Mouse (Mus musculus) right cerebral cortex, postnatal 10 days (tissue): Measurements from ENCODE around the gene Fam193b.

Source experiments
- DNase-seq, 2 experiments: peaks; one replicate each; pipeline ENCODE4 v3.0.0; 2021; ENCODE audit warnings: low spot score in 2 of 2

Gene Fam193b

DNA sequence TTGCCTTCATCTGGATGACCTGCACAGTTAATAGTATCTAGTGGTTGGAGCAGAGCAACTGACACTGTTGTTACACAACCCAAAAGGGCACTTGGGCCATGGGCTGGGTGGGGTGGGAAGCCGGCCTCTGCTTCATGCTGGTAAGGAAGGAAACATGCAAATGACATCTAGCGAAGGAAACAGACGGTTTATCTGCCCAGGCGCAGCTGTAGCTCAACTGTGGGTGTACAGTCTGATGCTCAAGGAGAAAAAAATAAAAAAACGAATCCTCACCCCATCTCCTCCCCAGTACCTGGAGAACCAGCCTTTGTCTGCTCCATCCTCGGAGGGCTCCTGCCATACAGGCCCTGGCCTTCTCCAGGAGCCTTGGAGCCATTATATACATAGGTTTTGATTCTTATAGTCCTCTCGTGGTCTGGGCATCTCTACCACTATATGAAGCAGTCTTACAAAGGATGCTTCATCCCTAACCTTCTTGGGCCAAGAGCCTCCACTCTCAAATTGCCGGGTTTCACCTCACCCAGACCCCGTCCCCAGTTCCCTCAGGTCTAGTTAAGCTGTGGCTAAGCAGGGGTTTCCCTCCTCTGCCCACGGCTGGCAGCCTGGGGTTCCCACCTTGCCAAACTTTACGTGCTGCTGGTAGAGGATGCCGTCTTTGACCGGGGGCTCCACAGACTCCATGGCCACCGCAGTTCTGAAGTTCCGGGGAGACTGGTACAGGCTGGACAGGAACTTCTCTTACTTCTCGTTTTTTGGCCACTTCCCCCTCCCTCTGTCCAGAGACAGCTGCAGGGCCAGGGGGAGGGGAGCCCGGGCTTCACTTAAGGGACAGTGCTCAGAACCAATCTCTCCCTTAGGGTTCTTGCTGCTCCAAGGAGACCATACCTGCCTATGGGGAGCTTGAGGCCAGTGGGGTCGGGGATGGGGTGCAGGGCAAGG is 42.8 kb downstream of the Fam193b start:
- peak in 1 of 2 experiments; percentile 48 for DNase-seq

DNA sequence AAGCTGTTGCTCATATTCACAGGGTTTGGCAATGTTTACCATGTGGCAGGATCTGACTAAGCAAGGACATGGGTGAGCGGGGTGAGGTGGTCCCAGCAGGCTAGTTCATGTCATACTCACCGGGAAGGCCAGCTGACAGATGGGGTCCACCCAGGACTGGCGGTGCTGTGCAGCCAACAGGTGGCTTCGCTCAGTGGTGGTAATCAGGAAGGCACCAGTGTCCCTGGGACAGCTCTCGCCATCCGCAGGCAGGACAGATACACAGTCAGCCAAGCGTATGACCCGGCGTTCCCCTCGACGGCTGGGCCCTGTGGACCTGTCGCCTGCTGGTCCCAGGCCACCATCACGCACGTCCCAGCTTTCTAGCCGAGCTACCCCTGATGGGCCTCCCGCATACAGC is 43.7 kb downstream of the Fam193b start:
- DNase-seq, result no peak

DNA sequence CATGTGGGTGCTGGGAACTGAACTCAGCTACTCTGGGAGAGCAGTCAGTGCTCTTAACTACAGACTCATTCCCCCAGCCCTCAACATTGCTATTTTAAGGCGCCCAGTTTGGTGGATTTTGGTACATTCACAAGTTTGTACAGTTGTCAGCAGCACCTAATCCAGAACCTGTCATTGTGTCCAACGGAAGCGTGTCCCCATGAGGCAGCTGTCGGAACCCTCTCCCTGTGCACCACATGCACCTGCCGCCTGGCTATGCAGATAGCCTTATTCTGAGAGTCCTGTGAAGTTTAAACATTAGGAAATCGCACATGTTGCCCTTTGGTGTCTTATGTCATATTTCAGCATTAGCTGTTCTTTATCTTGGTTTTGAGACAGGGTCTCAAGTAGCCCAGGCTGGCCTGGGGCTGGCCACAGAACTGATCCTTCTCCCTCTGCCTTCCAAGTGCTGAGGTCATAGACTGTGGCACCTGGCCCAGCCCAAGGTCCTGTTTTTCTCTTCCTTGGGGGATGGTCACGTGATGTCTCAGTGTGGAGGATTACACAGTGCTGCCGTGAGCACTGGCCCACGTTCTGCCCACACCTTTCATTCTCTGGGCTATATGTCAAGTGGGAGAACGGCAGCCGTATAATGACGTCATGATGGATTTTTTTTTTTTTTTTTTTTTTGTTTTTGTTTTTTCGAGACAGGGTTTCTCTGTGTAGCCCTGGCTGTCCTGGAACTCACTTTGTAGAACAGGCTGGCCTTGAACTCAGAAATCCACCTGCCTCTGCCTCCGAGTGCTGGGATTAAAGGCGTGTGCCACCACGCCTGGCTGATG is 45.0 kb downstream of the Fam193b start:
- DNase-seq, result no peak

DNA sequence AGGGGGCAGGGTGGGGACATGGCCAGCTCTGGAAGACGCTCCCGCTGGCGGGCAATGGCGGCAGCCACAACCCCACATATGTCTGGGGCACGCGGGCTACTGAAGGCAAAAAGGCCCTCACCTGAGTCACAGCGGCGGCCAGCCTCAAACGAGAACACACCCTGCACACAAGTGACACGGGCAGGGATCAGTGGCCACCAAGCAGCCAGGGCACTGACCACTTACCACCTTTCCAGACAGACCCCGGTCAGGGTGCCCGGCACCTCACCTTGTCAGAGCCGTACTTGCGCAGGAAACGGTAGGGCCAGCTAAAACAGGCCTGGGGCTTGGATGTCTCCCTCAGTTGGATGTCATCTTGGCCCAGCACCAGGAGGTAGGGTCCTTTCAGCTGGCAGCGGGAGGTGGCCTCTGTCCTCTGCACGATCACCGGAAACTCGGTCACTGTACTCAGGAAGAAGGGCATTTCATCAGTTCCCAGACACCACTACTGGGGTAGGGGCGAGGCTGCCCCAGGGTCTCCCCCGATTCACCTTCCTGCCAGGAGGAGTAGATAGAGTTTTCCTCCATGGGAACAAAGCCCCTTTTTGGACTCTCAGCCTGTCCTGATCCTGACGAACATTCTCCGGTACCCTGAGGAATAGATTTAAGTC is 46.8 kb downstream of the Fam193b start:
- DNase-seq, result no peak

DNA sequence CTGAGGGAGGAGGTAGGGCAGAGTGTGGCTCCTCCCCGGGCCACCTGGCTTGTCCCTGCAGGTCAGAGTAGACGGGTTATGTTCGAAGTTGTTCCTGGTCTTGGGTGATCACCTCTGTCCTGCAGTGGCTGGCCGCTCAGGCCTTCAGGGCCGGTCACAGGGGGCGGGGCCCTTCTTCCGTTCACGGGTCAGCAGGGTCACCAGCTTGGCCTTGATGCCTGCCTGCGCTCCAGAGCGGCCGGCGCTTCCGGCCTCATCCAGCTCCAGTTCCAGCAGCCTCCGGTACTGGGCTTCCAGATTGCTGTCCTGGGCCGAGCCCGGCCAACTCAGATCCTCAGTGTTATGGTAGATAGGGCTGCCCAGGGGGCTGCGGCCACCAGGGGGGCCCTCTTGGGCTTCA is 47.6 kb downstream of the Fam193b start:
- DNase-seq, result no peak

DNA sequence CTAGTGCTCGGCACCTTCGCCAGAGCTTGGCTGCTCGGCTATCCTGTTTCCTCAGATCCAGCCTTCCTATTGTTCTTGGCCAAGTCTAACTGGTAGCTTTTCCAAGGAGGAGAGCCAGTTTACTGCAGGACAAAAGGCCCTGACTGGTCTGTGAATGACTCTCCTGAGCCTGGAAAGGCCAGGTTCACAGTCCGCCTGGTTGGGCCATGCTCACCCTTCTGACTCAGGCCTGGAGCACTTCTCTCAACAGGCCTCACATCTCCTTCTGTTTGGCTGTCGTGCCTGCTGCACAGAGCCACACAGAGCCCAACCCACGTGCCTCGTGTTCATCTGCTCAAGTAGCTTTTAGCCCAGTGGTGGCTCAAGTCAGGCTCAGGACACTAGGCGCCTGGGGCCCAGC is 48.2 kb downstream of the Fam193b start:
- DNase-seq, result no peak

DNA sequence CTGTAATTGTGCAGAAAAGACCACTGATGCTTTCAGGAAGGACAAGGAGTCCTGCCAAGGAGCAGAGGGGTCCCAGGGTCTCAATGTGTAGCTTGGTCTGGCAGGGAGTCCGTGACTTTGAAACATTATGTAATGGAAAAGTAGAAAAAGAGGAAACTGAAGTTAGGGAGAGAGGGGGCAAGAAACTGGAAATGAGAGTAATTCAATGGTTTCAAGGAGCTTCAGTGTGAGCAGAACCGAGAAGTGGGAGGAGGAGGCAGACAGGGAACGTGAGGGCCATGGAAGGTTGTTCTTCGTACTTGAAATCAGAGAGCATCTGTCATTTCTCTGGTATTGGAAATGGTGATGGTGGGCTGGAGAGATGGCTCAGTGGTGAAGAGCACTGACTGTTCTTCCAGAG is 51.3 kb downstream of the Fam193b start:
- DNase-seq, result no peak

DNA sequence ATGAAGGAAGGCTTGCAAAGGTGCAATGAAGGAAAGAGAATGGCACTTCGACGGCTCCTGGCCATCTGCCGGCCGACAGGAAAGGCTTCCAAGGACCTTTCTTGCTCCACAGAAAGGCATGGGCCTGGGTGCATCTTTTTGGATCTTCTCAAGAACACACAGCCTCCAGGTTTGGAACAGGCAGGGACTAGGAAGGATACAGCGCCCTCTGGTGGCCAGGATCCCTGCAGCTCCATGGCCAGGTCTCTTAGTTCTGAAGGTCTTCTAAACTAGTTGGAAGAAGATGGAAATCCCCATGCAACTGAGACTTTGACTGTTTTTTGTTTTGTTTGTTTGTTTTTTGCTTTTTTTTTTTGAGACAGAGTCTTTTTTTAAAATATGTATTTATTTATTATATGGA is 54.0 kb downstream of the Fam193b start:
- peak; percentile 90 to 92 for DNase-seq

DNA sequence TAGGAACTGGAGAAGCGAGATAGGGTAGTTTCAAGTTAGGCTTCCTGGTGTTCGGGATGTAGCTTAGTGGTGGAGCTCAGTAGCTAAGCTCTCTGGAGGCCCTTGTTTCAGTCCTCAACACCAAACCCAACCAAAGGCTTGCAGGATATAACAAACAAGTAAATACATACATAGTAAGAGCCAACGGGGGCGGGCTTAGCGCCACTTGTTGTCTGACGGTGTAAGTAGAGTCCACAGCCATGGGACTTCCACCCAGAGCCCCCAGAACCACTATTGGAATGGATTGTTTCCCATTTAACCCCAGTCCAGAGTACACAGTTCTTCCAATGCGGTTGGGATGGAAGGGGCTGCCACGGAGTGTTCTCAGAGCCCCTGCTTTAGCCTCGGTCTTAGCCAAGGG is 57.1 kb downstream of the Fam193b start:
- DNase-seq, result no peak

DNA sequence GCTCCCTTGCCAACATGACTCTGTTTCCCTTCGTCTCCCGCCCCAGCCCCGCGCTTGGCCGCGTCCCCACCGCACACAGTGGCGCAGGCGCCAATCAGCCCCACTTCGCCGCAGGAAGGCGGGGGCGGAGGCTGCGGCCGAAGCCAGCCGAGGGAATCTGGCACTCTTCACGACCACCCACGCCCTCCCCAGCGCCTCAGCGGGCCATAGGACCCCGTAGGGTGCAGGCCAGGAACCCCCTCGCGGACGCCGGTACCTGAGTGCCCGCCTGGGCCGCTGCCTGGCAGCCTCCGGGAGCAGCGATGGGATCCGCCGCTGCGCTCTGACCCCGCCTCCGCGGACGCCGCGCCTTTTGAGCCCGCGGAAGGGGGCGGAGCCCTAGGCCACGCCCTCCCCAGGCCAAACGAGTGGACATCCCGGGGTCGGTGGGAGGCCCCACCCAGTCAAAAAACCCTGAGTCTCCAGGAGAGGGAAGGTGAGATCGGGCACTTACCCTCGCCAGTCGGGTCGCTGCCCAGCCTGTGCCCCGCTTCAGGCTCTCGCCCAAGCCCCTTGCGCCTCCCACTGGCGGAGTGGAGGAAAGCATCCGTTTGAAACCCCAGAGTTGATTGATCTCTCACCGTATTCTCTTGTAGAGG is 57.7 kb downstream of the Fam193b start, which contains the start of gene Pdlim7:
Pdlim7 (minus strand) TSS at position 566 of the 638 bp plus-strand sequence.
- peak; percentile 87 for DNase-seq

DNA sequence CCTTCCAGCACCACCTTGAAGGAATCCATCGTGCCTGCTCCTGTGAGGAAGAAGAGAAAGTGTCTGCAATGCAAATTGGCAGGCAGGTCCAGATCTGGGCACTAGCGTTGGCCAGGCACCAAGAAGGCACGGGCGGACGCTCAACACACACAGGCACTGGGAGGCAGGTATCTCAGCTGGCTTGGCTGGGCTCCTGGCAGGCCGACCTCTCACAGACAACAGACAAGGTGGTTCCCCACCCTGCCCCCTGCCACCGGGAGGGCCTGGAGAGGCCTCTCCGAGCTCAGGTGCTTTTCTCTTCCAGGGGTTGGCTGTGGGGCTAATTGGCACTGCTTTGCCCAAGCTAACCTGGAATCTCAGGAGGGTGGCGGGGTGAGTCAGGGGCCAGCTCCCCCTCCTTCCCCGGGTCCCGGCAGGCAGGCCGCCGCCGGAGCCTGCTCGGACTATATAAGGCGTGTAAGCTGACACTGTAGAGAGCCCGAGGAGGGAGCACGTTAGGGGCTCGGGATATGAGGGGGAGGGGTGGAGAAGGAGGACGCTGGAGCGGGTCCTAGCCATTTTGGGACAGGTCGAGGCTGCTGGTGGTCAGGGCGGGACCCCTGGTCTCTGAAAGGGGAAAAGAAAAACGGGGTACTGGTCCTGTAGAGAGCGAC is 58.4 kb downstream of the Fam193b start:
- DNase-seq, result peak; percentile 59 to 62

DNA sequence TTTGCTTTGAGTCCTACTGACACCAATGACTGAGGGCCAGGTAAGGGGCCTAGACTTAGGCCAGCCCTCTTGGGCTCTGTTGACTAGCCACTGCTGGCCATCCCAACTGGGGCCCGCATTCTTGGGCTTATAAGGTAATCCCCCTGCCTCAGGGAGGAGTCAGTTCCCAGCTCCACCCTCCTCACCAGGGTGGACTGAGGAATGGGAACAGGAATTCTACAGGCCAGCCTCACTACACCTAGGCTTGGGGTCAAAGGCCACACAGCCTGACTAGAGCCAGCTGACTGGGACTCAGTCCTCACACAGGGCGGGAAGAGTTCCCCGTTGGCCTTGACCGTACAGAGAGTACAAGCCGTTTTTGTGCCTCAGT is 59.4 kb downstream of the Fam193b start:
- DNase-seq, result no peak

DNA sequence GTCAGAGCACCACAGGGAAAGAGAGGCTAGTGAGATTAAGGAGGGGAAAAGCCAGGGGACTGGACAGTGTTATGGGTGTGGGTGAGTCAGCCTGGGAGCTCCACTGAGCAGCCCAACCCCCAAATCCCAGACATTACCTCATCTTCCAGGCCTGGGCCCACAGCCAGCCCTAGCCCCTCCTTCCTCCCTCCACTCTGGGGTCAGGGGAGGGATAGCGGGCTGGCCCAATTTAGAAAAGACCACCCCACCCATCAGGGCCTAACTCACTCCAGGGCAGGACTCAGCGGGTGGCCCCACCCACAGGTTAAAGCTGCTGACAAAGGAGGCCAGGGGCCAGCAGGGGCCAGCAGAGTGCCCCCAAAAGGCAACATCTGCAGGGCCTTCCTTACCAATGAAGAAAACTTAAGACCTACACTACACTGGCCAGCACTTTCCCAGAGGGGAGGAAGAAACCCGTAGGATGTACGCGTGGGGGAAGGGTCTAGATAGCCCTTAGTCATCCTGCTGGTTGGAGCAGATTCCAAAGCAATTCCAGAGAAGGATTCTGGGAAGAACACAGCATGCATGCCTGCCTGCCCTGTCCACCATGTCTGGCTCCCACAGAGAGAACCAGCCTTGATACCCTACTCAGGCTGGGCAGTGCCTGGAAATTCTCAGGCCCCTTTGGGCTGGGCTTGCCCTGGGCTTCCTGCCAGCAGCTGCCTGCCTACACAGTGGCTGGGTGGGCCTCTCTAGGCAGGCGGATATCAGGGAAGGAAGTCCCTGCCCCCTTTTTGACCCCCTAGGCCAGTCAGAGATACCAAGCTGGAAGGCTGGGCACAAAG is 60.0 kb downstream of the Fam193b start:
- peak in 1 of 2 experiments; percentile 61 for DNase-seq

DNA sequence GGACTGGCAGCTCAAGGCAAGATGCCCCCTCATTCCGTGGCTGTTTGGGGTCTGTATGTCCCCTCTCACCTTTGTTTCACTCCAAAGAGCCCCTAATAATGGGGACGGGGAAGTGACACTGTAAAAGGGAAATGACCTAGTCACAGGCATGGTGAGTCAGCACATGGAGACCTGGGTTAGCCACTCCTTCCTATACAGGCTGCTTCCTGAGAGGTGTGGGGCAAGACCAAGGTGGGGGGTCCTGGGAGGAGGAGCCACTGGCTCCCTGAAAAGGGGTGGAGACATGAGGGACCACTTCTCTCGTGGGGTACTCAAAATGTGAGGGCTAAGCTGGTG is 60.6 kb downstream of the Fam193b start:
- no peak for DNase-seq

DNA sequence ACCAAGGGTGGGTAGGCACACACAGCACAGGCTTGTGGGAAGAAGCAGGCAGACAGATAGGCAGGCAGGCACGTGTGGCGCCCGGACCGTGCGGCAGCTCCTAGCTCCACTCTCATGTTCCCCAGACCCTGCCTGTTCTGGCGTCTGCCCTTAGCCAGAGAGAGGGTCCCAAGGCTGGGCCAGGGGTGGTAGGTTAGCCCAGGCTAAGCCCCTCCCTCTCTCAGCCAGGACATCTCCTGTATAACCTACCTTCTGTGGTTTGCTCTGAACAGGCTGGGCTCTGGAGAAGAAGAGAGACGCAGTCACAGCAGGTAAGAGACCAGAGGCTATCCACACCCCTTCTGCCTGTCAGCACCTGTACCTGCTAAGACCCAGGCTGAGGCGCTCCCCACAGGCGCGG is 62.4 kb downstream of the Fam193b start:
- DNase-seq, result no peak

DNA sequence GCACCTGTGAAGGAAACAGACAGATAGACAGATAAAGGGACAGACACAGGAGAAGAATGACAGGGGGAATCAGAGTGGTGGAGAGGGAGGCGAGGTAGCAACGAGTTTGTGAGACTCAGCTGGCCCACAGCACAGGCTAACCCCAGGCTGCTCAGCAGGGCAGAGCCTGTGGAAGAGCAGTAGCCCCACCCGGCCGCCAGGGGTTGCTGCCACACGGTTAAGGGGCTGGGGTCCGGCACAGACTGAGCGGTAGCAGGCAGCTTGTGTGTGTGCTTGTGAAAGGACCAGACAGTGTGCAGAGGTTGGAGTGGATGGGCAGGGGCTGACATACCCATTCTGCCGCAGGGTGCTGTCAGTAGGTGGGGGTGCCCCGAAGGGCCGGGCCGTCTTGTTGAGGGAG is 63.0 kb downstream of the Fam193b start:
- DNase-seq, result no peak

DNA sequence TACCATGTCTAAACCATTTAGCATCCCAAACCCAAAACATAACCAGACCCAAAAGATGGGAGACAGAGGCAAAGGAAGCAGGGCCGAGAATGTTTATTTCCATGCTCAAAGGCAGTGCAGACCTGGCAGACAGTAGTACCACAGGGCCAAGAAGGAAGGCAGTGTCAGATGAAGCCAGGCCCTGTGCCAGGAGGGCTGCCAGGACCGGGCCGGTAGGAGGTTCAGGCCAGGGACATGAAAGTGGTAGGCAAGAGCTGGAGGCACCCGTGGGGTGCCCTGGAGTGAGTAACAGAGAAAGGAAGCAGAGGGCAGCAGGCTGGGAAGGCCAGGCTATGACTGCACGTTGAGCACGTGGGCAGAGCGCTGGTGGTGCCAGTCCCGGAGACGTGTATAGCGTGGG is 64.2 kb downstream of the Fam193b start:
- DNase-seq, result no peak

DNA sequence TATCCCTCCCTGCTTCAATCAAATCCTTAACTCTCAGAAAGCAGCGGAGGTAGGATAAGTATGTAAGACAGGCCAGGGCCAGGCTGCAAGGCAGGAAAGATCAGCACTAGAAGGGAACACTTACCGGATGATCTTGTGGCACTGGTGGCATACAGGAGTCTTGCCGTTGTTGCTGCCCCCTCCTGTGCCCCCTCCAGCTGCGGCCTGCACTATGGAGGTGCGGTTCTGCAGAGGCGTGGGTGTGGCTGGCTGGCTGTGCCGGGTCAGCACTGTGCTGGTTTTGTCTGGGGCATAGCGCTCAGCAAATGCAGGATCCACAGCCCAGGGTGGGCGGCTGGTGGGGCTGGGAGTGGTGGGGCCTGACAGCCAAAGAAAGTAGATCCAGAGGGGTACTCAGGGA is 65.1 kb downstream of the Fam193b start:
- no peak for DNase-seq

DNA sequence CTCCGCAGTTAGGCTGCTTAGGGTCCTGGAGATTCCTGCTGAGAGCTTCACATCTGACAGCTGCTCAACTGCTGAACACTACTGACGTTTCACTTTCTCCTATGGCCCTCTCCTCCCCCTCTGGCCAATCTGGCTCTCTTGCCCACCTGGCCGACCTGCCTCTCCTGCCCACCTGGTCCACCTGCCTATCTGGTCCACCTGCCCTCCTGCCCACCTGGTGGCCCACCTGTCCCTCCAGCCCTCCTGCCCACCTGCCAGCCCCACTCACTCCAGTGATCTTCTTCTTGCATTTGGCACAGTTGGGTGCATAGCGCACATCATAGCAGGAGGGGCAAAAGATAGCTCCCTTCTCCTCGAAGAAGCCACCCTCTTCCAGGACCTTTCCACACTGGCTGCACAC is 66.5 kb downstream of the Fam193b start:
- no peak for DNase-seq

DNA sequence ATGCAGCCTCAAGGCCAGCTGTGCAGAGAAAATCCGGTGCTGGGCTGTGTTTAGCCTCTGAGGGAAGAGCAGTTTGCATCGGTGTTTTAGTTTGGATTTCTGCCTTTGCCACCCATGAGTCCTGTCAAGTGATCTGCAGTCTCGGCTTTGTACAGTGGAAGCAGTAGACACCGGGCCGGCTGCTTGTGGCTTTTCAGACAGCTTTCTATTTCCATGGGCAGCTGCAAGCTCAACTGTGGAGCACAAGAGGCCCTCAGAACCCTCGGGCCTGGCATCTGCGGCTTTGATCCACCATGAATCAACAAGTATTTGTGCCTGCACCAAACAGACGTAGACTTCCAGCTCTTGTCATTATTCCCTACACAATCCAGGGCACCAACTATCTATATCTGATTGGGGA is 68.5 kb downstream of the Fam193b start:
- DNase-seq, result peak; percentile 56 to 69

DNA sequence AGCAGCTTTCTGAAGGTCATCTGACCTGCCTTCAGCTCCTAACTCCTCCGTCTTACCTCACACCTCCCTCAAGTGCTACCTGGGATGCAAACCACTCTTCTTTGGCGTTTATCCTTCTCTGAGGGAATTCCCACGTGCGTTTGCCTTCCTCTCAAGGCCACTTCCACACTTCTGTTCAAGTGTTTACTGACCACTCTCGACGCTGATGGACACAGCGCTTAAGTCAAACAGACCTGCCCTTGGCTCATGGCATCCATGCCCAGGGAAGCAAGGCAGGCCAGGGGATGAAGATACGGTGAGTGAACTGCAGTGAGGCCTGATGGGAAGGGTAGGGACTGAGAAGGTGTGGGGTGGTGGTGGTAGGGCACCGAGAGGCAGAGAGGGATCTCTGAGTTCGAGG is 70.3 kb downstream of the Fam193b start:
- no peak for DNase-seq
